Mouse (Mus musculus) limb, embryonic 13.5 days (tissue): ENCODE results near the gene Dock6. TPM values are rescaled to one million over a fixed set of nuclear protein-coding genes. Genes with fewer than 3 reads are reported as not detected.
A peak's percentile ranks its signal among the peaks of the same experiment; 100 is the strongest.

ENCODE experiments used
- ATAC-seq: fragments of 200-750 bp; cut with Nextera tagmentation; 2 replicates; pipeline ENCODE4 v1.8.0; 2017; ENCODE audit warnings: low read depth, moderate number of reproducible peaks, moderate TSS enrichment; ENCODE audit not compliant: low FRiP score
- H3K27ac ChIP-seq: fragments of 300-500 bp; sonication (generic); 2 replicates; pipeline ENCODE4 v1.5.1; 2015; ENCODE audit warnings: inconsistent platforms, mild to moderate bottlenecking, moderate library complexity
- H3K27me3 ChIP-seq: fragments of 300-500 bp; sonication (generic); 2 replicates; pipeline ENCODE4 v1.6.1; 2015; ENCODE audit warnings: mild to moderate bottlenecking, inconsistent platforms
- H3K36me3 ChIP-seq: fragments of 300-500 bp; sonication (generic); 2 replicates; pipeline ENCODE4 v1.6.1; 2015; ENCODE audit warnings: inconsistent platforms, mild to moderate bottlenecking, moderate library complexity
- H3K4me1 ChIP-seq: fragments of 300-500 bp; sonication (generic); 2 replicates; pipeline ENCODE4 v1.6.1; 2015; ENCODE audit warnings: inconsistent platforms
- H3K4me2 ChIP-seq: fragments of 300-500 bp; sonication (generic); replicated peaks from 2 replicates; pipeline ENCODE4 v1.6.1; 2015; ENCODE audit warnings: inconsistent platforms, mild to moderate bottlenecking, moderate library complexity
- H3K4me3 ChIP-seq: fragments of 300-500 bp; sonication (generic); 2 replicates; pipeline ENCODE4 v1.5.1; 2015; ENCODE audit warnings: moderate library complexity, mild to moderate bottlenecking, inconsistent platforms
- H3K9ac ChIP-seq: fragments of 300-500 bp; sonication (generic); 2 replicates; pipeline ENCODE4 v1.6.1; 2015; ENCODE audit warnings: mild to moderate bottlenecking, inconsistent platforms
- H3K9me3 ChIP-seq: fragments of 300-500 bp; sonication (generic); 2 replicates; pipeline ENCODE4 v1.6.1; 2016; ENCODE audit warnings: inconsistent platforms
- WGBS: fragments of 180-500 bp; shearing (Covaris S2); methylation state at CpG from one replicate; pipeline ENCODE4 v1.1.7; 2015; 5-methylcytosine and 5-hydroxymethylcytosine counted together
- microRNA-seq: library from miRNA; unstranded; fragments of <30 nt; microRNA quantifications from one replicate; pipeline ENCODE4, GENCODE M21; 2016
- polyA plus RNA-seq: library from polyadenylated mRNA; unstranded; fragments of >200 nt; fragmentation: Nextera tagmentation; extraction: Ambion mirVana; gene quantifications from 2 replicates; pipeline ENCODE4 v1.2.1, GENCODE M21; 2015

The Dock6 gene
- polyA plus RNA-seq, 1 experiment from 2014 or later, result 39.6 TPM

GRCm38 (mm10) chr9:21754003-21754402 lies 98.4 kb downstream of the Dock6 start:
- Histone ChIP-seq H3K4me2 (no peak overlapping the region), H3K4me1 (peaks cover 27% of the 10 kb centered on the region), H3K9me3 (no peaks in the 10 kb centered on the region), H3K4me3 (no peak overlapping the region), H3K27ac (no peak overlapping the region; the same call in 1 of the 2 replicates), H3K27me3 (no peaks in the 10 kb centered on the region), H3K36me3 (peaks cover 51% of the 10 kb centered on the region), H3K9ac (no peak overlapping the region)
- WGBS, result 58% methylated on average over 2 of the region's 2 CpGs
- no peak for ATAC-seq

- H3K4me2 ChIP-seq, result no peak overlapping the region
- no peaks in the 10 kb centered on the region for H3K27me3 ChIP-seq
- WGBS, result 46% methylated on average over 10 of the region's 10 CpGs
- H3K36me3 ChIP-seq, result peaks cover 61% of the 10 kb centered on the region
- H3K27ac ChIP-seq, result peak overlapping the region; percentile 58
- ATAC-seq, result no peak
- peaks cover 21% of the 10 kb centered on the region for H3K4me1 ChIP-seq
- H3K9me3 ChIP-seq, result no peaks in the 10 kb centered on the region
- 0 out of 2 replicates have a peak overlapping the region, but pooled peaks have one; percentile 19 for H3K9ac ChIP-seq
- no peak overlapping the region for H3K4me3 ChIP-seq
Measured at GRCm38 (mm10) chr9:21752252-21752792, 100.1 kb downstream of the Dock6 start.

DNA sequence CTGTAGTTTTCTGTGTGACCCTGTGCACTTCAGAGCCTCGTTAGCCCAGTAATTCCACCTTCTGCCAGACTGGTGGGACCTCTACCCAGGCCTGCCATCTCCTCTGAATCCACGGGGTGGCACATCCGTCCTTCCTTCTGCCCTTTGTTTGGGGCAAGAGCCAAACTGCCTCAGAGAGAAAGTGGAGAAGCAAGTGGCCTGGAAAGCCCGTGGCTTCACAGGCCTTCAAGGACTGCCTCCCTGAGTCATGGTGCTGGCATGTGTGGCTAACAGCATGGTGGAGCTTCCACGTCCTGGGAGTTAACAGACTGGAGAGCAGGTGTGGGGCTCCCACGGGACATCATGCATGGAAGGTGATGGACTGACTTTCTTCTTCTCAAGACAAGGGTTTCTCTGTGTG lies 101.1 kb downstream of the Dock6 start:
- ATAC-seq, result no peak
- H3K27me3 ChIP-seq, result no peaks in the 10 kb centered on the region
- H3K27ac ChIP-seq, result no peak overlapping the region; the same call in 1 of the 2 replicates
- H3K4me2 ChIP-seq, result no peak overlapping the region
- peaks cover 21% of the 10 kb centered on the region for H3K4me1 ChIP-seq
- H3K9me3 ChIP-seq, result no peaks in the 10 kb centered on the region
- peaks cover 61% of the 10 kb centered on the region for H3K36me3 ChIP-seq
- H3K4me3 ChIP-seq, result no peak overlapping the region
- 69% methylated on average over 6 of the region's 6 CpGs for WGBS
- no peak overlapping the region for H3K9ac ChIP-seq

DNA sequence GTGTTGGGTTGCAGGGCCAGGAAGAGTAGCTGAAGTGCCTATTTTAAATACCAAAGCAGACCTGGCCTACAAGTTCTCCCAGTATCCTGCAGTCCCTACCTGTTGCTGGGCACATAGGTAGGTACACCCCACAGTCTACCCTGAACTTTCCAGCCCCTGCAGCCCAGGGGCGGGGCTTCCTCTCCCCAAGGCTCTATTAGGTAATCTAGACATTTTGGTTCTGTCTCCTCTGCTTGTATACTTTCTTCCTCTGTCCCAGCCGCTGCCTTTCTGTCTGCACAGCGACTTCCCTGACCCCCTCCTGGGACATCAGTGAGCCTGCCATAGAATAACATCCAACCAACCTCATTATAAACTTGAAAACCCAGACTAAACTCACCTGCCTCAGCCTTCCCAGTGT lies 102.1 kb downstream of the Dock6 start:
- 76% methylated on average over 3 of the region's 3 CpGs for WGBS

More for the DNA sequence above, 102.1 kb downstream of the Dock6 start:
- H3K36me3 ChIP-seq, result peaks cover 63% of the 10 kb centered on the region
- H3K4me3 ChIP-seq, result no peak overlapping the region
- no peak overlapping the region for H3K4me2 ChIP-seq
- peaks cover 21% of the 10 kb centered on the region for H3K4me1 ChIP-seq
- H3K9me3 ChIP-seq, result no peaks in the 10 kb centered on the region
- H3K9ac ChIP-seq, result no peak overlapping the region
- H3K27me3 ChIP-seq, result no peaks in the 10 kb centered on the region
- ATAC-seq, result no peak
- H3K27ac ChIP-seq, result no peak overlapping the region

Small RNA genes within 50 kb of the gene (microRNA-seq; reads per million reads assigned to microRNA genes)
- gene Mir7083, result 7.0 reads per million, percentile 21 among the genes with 10 or more reads in this experiment

Other genes with a start within 250 kb of the Dock6 start
- gene Smarca4, start 236.5 kb downstream of the Dock6 start, polyA plus RNA-seq, result 91.8 and 99.5 TPM in 2 replicates
- 30.8 and 31.2 TPM in 2 replicates for gene Ldlr, start 129.2 kb downstream of the Dock6 start, polyA plus RNA-seq
- gene Spc24, start 92.3 kb downstream of the Dock6 start, polyA plus RNA-seq, result 109 and 117 TPM in 2 replicates
- gene Kank2, start 53.9 kb downstream of the Dock6 start, polyA plus RNA-seq, result 18.9 and 21.3 TPM in 2 replicates
- gene Angptl8, start 17.1 kb downstream of the Dock6 start, polyA plus RNA-seq, result 0.67 and 0.91 TPM in 2 replicates
- 14.0 and 15.5 TPM in 2 replicates for gene Rab3d, start 65.6 kb upstream of the Dock6 start, polyA plus RNA-seq
- 5.1 and 6.2 TPM in 2 replicates for gene Ccdc159, start 74.8 kb upstream of the Dock6 start, polyA plus RNA-seq
- gene Tmem205, start 74.9 kb upstream of the Dock6 start, polyA plus RNA-seq, result 41.3 and 46.5 TPM in 2 replicates
- 8.5 and 9.1 TPM in 2 replicates for gene Plppr2, start 84.4 kb upstream of the Dock6 start, polyA plus RNA-seq
- gene Swsap1, start 103.1 kb upstream of the Dock6 start, polyA plus RNA-seq, result 4.9 and 6.2 TPM in 2 replicates
- gene Epor, start 110.9 kb upstream of the Dock6 start, polyA plus RNA-seq, result 6.2 and 6.3 TPM in 2 replicates
- gene Rgl3, start 136.8 kb upstream of the Dock6 start, polyA plus RNA-seq, result 1.6 TPM in 2 replicates
- 1.0 and 1.5 TPM in 2 replicates for gene Ccdc151, start 150.0 kb upstream of the Dock6 start, polyA plus RNA-seq
- 119 and 122 TPM in 2 replicates for gene Prkcsh, start 150.2 kb upstream of the Dock6 start, polyA plus RNA-seq
- gene Elavl3, start 199.4 kb upstream of the Dock6 start, polyA plus RNA-seq, result 0.13 and 0.23 TPM in 2 replicates
- gene Gm49318, start 218.6 kb upstream of the Dock6 start, polyA plus RNA-seq, result not detected in 2 replicates
- 11.6 and 12.6 TPM in 2 replicates for gene Zfp653, start 218.7 kb upstream of the Dock6 start, polyA plus RNA-seq
- gene Ecsit, start 232.8 kb upstream of the Dock6 start, polyA plus RNA-seq, result 34.9 and 36.8 TPM in 2 replicates
- 2.5 and 5.2 TPM in 2 replicates for gene Cnn1, start 246.6 kb upstream of the Dock6 start, polyA plus RNA-seq